8 mouse cellular contexts compared by ENCODE assay signal in genomic region chr11:46236976-46237375, GRCm38 (mm10). TPM values are rescaled to one million over a fixed set of nuclear protein-coding genes. Genes with fewer than 3 reads are reported as not detected.
A peak's percentile ranks its signal among the peaks of the same experiment; 100 is the strongest.
DNase-seq lines count a peak whose midpoint lies in the region; ATAC-seq and TF ChIP-seq lines count a peak whose summit lies in the region.
"Had no signal": no experiment of that assay in that cellular context is flagged by ENCODE, and none has a peak within 500 bp of the region (broad histone marks: within the 10 kb centered on the region; RNA-seq: fewer than 3 reads in every experiment).

No protein-coding gene starts in this region.

- DNase-seq in urinary bladder, postnatal 14 days (ENCODE audit: low spot score): peak; percentile 74
- no peak for DNase-seq in urinary bladder, postnatal 10 days (ENCODE audit: low spot score)
- DNase-seq in adrenal gland, postnatal 25 days: peak; percentile 81
- peak; percentile 49 for DNase-seq in embryo, embryonic 9.5 days (ENCODE audit: extremely low spot score)
- peak; percentile 50 to 83 for DNase-seq in layer of hippocampus, adult 18-20 months (ENCODE audit: low spot score in 2 of 2)
- DNase-seq in lung, postnatal 14 days: peak; percentile 77
- peak; percentile 72 for DNase-seq in stomach, postnatal 0 days (ENCODE audit: low spot score)

- TF ChIP-seq CTCF in stomach, postnatal 0 days (IDR thresholded peaks at IDR 0.05; ENCODE audit: low read depth): peak; percentile 63

- 40% methylated on average over 4 of the region's 4 CpGs for WGBS in stomach, postnatal 0 days

- H3K4me2 ChIP-seq in stomach, postnatal 0 days (replicated peaks; ENCODE audit: low read depth): no peak overlapping the region
- H3K4me2 ChIP-seq: heart, embryonic 13.5 days had no signal

- H3K9me3 ChIP-seq in stomach, postnatal 0 days (ENCODE audit: control insufficient read depth, low read length): no peaks in the 10 kb centered on the region
- H3K9me3 ChIP-seq: heart, embryonic 13.5 days had no signal

- H3K4me1 ChIP-seq in stomach, postnatal 0 days (replicated peaks; ENCODE audit: control insufficient read depth, insufficient read depth): no peaks in the 10 kb centered on the region

- ATAC-seq in stomach, postnatal 0 days (ENCODE audit: low FRiP score, low TSS enrichment): no peak

- H3K27me3 ChIP-seq in stomach, postnatal 0 days (ENCODE audit: control insufficient read depth, insufficient read depth, low read length): no peaks in the 10 kb centered on the region
- H3K27me3 ChIP-seq: heart, embryonic 13.5 days had no signal

- no peaks in the 10 kb centered on the region for H3K36me3 ChIP-seq in stomach, postnatal 0 days (ENCODE audit: control insufficient read depth, insufficient read depth, low read length)

- no peak overlapping the region for H3K27ac ChIP-seq in stomach, postnatal 0 days (replicated peaks)
- H3K27ac ChIP-seq: heart, embryonic 13.5 days had no signal

- no peak overlapping the region for H3K9ac ChIP-seq in stomach, postnatal 0 days (ENCODE audit: low read length)
- H3K9ac ChIP-seq: heart, embryonic 13.5 days had no signal

- TF ChIP-seq EP300 in stomach, postnatal 0 days (optimal IDR thresholded peaks at IDR 0.05): no peak

- no peak overlapping the region for H3K4me3 ChIP-seq in stomach, postnatal 0 days (ENCODE audit: low read depth, low read length)
- H3K4me3 ChIP-seq: heart, embryonic 13.5 days had no signal

RNA-seq across cellular contexts. Expression of gene Fndc9, which starts 1.6 kb away (rescaled TPM):
- total RNA-seq in adrenal gland, postnatal 25 days (2021): not detected in 2 replicates
- total RNA-seq in layer of hippocampus, adult 18-20 months (2021): 1 to 10 TPM in 1 of 2 experiments, under 1 TPM in 1; 0.63 to 1.3 TPM
- polyA plus RNA-seq in stomach, postnatal 0 days (2015; fragmentation: Nextera tagmentation; extraction: Ambion mirVana): 6.9 and 8.2 TPM in 2 replicates
